Mouse (Mus musculus) stomach, embryonic 14.5 days (tissue): ENCODE data around the gene Snap91. TPM values are rescaled to one million over a fixed set of nuclear protein-coding genes. Genes with fewer than 3 reads are reported as not detected.

Source experiments
- ATAC-seq: fragments of 200-750 bp; cut with Nextera tagmentation; 2 replicates; pipeline ENCODE4 v1.8.0; 2017; ENCODE audit warnings: low read depth, moderate TSS enrichment; ENCODE audit not compliant: insufficient number of reproducible peaks, insufficient read depth, low FRiP score
- H3K27ac ChIP-seq: fragments of 300-500 bp; sonication (generic); 2 replicates; pipeline ENCODE4 v1.5.1; 2014; ENCODE audit warnings: mild to moderate bottlenecking, low read length, moderate library complexity, mixed read lengths
- H3K27me3 ChIP-seq: fragments of 300-500 bp; sonication (generic); 2 replicates; pipeline ENCODE4 v1.6.1; 2014; ENCODE audit warnings: low read length, control low read depth, mixed read lengths; ENCODE audit not compliant: control insufficient read depth, insufficient read depth
- H3K36me3 ChIP-seq: fragments of 300-500 bp; sonication (generic); 2 replicates; pipeline ENCODE4 v1.6.1; 2014; ENCODE audit warnings: mild to moderate bottlenecking, control low read depth, low read length, moderate library complexity, mixed read lengths; ENCODE audit not compliant: control insufficient read depth, insufficient read depth
- H3K4me1 ChIP-seq: fragments of 300-500 bp; sonication (generic); 2 replicates; pipeline ENCODE4 v1.6.1; 2014; ENCODE audit warnings: low read length, control low read depth, mixed read lengths; ENCODE audit not compliant: control insufficient read depth, insufficient read depth
- H3K4me2 ChIP-seq: fragments of 300-500 bp; sonication (generic); replicated peaks from 2 replicates; pipeline ENCODE4 v1.6.1; 2014; ENCODE audit warnings: low read depth, low read length, control low read depth
- H3K4me3 ChIP-seq: fragments of 300-500 bp; sonication (generic); 2 replicates; pipeline ENCODE4 v1.5.1; 2014; ENCODE audit warnings: low read depth, low read length, control low read depth
- H3K9ac ChIP-seq: fragments of 300-500 bp; sonication (generic); replicated peaks from 2 replicates; pipeline ENCODE4 v1.6.1; 2014; ENCODE audit warnings: low read depth, mild to moderate bottlenecking, control low read depth, low read length, moderate library complexity, mixed read lengths
- H3K9me3 ChIP-seq: fragments of 300-500 bp; sonication (generic); 2 replicates; pipeline ENCODE4 v1.6.1; 2016; ENCODE audit warnings: low read depth, low read length, control low read depth; ENCODE audit not compliant: control insufficient read depth
- WGBS: fragments of 180-500 bp; shearing (Covaris S2); extraction: QIAGEN DNeasy Blood & Tissue Kit; methylation state at CpG from one replicate; pipeline ENCODE4 v1.1.7; 2014; 5-methylcytosine and 5-hydroxymethylcytosine counted together
- polyA plus RNA-seq: library from polyadenylated mRNA; unstranded; fragments of >200 nt; fragmentation: Nextera tagmentation; extraction: Ambion mirVana; gene quantifications from 2 replicates; pipeline ENCODE4 v1.2.1, GENCODE M21; 2014

The Snap91 gene
- polyA plus RNA-seq, 1 experiment from 2014 or later, result 4.5 TPM

DNA sequence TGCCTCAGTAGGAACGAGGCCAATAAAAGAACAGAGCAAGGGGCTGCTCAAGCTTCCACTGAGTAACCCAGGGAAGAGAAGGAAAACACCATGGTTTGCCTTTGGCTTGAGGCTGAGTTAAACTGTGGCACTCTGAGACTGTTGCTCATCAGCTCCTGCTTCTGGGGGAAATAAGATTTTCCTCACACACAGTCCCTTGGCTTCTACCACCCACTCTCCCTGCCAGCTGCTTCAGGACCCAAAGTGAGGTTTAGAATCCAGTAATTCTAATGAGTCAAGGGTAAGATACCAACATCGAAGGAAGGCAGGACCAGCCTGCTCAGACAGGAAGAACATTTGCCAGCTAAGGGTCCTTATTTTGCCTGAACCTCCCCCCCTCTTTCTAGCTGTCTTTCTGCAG, 50.7 kb downstream of the Snap91 start:
- Histone ChIP-seq H3K9ac (no peak overlapping the region), H3K9me3 (no peaks in the 10 kb centered on the region), H3K4me2 (no peak overlapping the region), H3K4me1 (no peaks in the 10 kb centered on the region), H3K36me3 (no peaks in the 10 kb centered on the region), H3K27ac (no peak overlapping the region), H3K4me3 (no peak overlapping the region), H3K27me3 (no peaks in the 10 kb centered on the region)
- WGBS, result 76% methylated on average over 2 of the region's 2 CpGs
- ATAC-seq, result no peak

DNA sequence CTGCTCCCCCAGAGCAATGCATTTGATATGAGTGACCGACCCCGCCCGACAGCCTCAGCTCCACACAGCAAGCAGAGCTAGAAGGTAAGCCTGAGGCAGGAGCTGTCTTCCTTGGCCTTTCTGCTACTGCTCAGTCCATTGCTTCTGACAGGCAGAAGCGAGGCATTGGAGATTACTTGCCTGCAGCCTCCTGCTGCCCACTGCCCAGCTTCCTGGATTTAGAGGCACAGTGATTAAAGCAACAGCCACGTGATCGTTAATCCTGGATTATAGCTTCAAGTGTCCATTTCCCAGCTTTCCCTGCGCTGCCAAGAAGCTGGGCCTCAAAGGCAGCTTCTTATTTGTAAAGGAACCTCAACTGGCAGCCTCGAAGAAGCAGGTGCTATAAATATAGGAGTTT, 51.4 kb downstream of the Snap91 start:
- Histone ChIP-seq H3K27ac (no peak overlapping the region), H3K9me3 (no peaks in the 10 kb centered on the region), H3K9ac (no peak overlapping the region), H3K4me3 (no peak overlapping the region), H3K4me1 (no peaks in the 10 kb centered on the region), H3K36me3 (no peaks in the 10 kb centered on the region), H3K4me2 (no peak overlapping the region), H3K27me3 (no peaks in the 10 kb centered on the region)
- no peak for ATAC-seq
- WGBS, result 60% methylated on average over 8 of the region's 8 CpGs

DNA sequence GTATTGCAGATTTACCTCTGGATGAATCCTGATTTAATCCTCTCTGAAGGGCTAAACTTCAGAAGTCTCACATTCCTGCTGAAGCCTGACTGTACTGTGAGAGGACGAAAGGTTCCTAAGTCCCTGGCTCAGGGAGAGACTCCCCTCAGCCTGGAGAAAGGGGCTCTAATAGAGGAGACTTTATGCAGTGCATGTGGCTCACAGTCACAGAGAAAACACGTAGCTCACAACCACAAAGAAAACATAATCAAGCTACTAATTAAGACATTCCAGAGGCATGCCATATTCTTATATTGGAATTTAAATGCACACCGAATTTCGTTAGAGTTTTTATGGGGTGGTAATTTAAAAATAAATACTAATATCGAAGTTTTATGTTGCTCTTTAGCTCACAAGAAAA, 61.1 kb downstream of the Snap91 start:
- Histone ChIP-seq H3K36me3 (no peaks in the 10 kb centered on the region), H3K4me1 (no peaks in the 10 kb centered on the region), H3K9ac (no peak overlapping the region), H3K27ac (no peak overlapping the region), H3K4me2 (no peak overlapping the region), H3K27me3 (no peaks in the 10 kb centered on the region), H3K4me3 (no peak overlapping the region), H3K9me3 (no peaks in the 10 kb centered on the region)
- WGBS, result 77% methylated on average over 5 of the region's 5 CpGs
- no peak for ATAC-seq

DNA sequence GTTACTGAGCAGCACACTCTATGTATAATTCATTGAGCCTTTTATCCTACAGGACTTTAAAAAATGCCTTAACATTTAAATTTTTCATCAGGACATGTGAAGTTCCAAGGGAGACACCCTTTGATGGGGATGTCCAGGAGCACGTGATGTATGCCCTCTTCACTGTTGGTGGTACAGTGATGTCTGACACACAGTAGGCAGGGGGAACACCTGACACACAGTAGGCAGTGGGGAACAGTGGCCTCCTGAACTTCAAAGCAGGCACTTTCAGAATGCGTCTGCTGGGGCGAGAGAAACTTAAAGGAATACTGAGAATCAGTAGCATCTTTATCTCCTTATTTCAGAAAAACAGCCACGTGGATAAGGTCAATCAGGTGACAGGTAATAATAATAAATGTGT, 62.8 kb downstream of the Snap91 start:
- H3K9me3 ChIP-seq, result no peaks in the 10 kb centered on the region
- ATAC-seq, result no peak
- no peaks in the 10 kb centered on the region for H3K36me3 ChIP-seq
- WGBS, result 64% methylated on average over 4 of the region's 4 CpGs
- H3K4me3 ChIP-seq, result no peak overlapping the region
- no peak overlapping the region for H3K27ac ChIP-seq
- no peak overlapping the region for H3K9ac ChIP-seq
- H3K27me3 ChIP-seq, result no peaks in the 10 kb centered on the region
- H3K4me2 ChIP-seq, result no peak overlapping the region
- no peaks in the 10 kb centered on the region for H3K4me1 ChIP-seq

DNA sequence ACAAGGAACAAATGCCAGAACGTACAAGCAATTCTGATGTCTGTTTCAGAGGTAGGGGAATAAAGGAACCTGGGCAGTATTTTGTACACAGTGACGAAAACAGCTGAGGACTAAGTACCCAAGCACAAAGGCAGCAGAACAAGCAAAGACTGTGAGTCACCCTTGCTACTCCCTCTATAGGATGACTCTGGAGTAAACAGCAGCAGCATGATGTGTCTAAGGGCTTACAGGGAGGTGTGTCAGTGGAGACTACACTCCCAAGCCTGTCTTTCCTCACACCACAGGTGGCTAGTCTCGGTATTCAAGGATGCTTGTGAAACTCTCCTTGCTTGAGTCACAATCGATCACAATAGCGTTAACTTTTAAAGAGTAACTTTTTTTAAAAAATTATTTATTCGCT, 66.1 kb downstream of the Snap91 start:
- no peak for ATAC-seq
- Histone ChIP-seq H3K4me1 (no peaks in the 10 kb centered on the region), H3K4me3 (no peak overlapping the region), H3K9me3 (no peaks in the 10 kb centered on the region), H3K27ac (no peak overlapping the region), H3K27me3 (no peaks in the 10 kb centered on the region), H3K9ac (no peak overlapping the region), H3K36me3 (no peaks in the 10 kb centered on the region), H3K4me2 (no peak overlapping the region)
- WGBS, result 78% methylated on average over 6 of the region's 6 CpGs

DNA sequence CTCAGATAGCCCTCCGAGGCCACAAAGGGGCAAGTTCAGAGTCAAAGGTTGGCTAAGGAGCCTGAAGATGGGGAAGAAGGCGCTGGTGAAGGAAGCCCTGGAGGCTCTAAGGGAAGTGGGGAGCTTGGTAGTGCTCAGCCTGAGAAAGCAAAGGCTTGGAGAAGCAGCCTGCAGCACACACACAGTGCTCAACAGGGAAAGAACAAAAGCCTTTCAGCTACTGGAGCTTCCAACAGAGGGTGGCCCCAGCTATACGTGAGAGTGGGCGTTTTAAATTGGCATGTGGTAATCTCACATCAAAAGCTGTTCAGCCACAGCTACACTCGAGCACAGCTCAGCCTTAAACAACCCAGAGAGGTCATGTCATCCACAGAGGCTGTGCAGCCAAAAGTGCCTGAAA, 67.1 kb downstream of the Snap91 start:
- Histone ChIP-seq H3K27ac (no peak overlapping the region), H3K4me1 (no peaks in the 10 kb centered on the region), H3K4me3 (no peak overlapping the region), H3K4me2 (no peak overlapping the region), H3K9ac (no peak overlapping the region), H3K36me3 (no peaks in the 10 kb centered on the region), H3K9me3 (no peaks in the 10 kb centered on the region), H3K27me3 (no peaks in the 10 kb centered on the region)
- ATAC-seq, result no peak
- WGBS, result 48% methylated on average over 5 of the region's 5 CpGs

DNA sequence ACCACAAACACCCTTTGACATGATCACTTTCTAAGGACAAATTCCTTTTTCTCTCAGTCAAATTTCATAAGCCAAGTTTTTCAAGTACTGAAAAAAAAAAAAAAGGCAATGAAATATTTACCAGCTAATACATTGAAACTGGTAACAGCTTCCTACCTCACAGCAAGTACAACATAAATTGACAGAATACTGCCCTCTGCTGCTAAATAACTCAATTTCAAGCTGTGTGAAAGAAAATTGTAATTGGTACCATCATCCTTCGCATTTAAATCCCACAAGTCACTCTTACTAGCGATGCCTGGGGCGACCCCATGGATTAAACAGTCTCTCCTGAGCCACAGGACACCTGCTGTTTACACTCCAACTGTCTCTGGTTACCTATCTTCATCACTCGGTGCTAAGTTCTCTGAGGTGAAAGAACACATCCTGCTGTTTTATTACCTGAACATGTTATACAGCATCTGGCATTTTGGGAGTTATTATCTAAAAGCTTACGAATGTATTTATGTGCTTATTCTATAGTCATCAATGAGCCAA, 69.7 kb downstream of the Snap91 start:
- no peaks in the 10 kb centered on the region for H3K36me3 ChIP-seq
- no peaks in the 10 kb centered on the region for H3K4me1 ChIP-seq
- no peak overlapping the region for H3K4me2 ChIP-seq
- no peak overlapping the region for H3K4me3 ChIP-seq
- WGBS, result 46% methylated on average over 5 of the region's 5 CpGs
- no peak overlapping the region for H3K27ac ChIP-seq
- H3K27me3 ChIP-seq, result no peaks in the 10 kb centered on the region
- no peaks in the 10 kb centered on the region for H3K9me3 ChIP-seq
- no peak for ATAC-seq
- H3K9ac ChIP-seq, result no peak overlapping the region

DNA sequence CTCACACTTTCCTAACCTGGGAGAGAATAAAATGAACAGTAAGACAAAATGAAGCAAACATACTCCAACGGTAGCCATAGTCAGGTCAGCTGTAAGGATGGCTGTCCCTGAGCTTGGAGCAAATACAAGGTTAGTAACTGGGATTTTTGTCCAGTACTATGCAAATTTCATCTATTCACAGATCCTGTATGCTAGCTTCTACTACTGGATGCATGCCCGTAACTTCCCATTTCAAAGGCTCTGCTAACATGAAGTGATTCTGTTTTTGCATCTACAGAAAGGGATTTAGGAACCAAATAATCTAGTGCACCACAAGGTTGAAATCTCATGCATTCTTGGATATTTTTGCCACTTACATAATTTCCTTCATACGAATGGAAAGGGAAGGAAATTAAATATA, 70.2 kb downstream of the Snap91 start:
- H3K4me1 ChIP-seq, result no peaks in the 10 kb centered on the region
- H3K4me3 ChIP-seq, result no peak overlapping the region
- no peaks in the 10 kb centered on the region for H3K27me3 ChIP-seq
- H3K4me2 ChIP-seq, result no peak overlapping the region
- H3K36me3 ChIP-seq, result no peaks in the 10 kb centered on the region
- no peaks in the 10 kb centered on the region for H3K9me3 ChIP-seq
- H3K9ac ChIP-seq, result no peak overlapping the region
- no peak for ATAC-seq
- no peak overlapping the region for H3K27ac ChIP-seq
- 80% methylated on average over 3 of the region's 3 CpGs for WGBS

DNA sequence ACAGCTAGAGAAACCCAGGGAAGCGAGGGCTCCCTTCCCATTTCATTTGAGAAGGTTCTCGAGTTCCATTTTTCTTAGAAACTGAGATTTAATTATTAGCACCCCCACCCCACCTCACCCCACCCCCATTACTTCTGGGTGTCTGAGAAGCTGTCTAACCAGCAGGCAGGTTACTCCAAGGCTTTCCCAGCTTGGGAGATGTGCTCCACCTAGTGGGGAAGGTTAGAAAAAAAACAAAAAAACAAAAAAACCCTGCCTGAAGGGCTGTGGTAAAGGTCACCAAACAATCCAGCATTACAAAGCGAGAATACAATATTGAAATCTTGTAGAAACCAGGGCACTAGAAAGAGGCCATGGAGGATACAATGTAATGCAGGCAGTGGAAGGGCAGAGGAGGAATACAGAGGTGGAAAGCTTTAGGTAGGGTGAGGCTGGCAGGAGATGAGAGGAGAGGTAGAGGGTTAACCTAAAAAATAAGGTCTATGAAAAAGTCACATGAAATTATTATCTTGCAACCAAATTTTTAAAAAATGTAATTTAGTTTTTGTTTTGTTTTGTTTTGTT, 79.8 kb downstream of the Snap91 start:
- H3K36me3 ChIP-seq, result no peaks in the 10 kb centered on the region
- no peak overlapping the region for H3K9ac ChIP-seq
- no peak overlapping the region for H3K4me3 ChIP-seq
- H3K4me2 ChIP-seq, result no peak overlapping the region
- H3K27me3 ChIP-seq, result no peaks in the 10 kb centered on the region
- no peak overlapping the region for H3K27ac ChIP-seq
- H3K9me3 ChIP-seq, result no peaks in the 10 kb centered on the region
- H3K4me1 ChIP-seq, result no peaks in the 10 kb centered on the region
- 28% methylated on average over 3 of the region's 3 CpGs for WGBS
- no peak for ATAC-seq
